In the genomic region with DNA sequence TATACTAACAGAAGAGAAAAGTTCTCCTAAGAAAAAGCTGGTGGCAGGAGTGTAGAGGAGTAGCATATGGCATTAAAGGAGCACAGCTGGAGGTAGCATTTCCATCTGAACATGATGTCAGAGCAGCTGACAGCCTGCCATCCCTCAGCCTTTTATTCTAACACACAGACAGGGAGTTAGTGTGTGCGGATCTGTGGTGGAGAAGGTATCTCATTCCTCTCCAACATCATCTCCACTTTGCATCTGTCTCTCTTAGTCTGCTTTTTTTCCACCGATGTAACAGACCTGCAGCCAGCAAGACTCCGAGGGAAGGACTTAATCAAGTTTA, we compare ENCODE assay signal across 7 mouse cellular contexts. TPM values are rescaled to one million over a fixed set of nuclear protein-coding genes. Genes with fewer than 3 reads are reported as not detected.
A peak's percentile ranks its signal among the peaks of the same experiment; 100 is the strongest.
DNase-seq lines count a peak whose midpoint lies in the region; ATAC-seq and TF ChIP-seq lines count a peak whose summit lies in the region.

No protein-coding gene starts in this region.

- H3K9ac ChIP-seq in hindbrain, embryonic 15.5 days: peak overlapping the region; percentile 74; the same call in 1 of the 2 replicates
- peak overlapping the region; percentile 99 for H3K9ac ChIP-seq in midbrain, embryonic 12.5 days (replicated peaks)

- no peak overlapping the region for H3K27ac ChIP-seq in cortical plate, adult 2 months (ENCODE audit: insufficient read depth, low read length)
- H3K27ac ChIP-seq in hindbrain, embryonic 15.5 days (replicated peaks): peak overlapping the region; percentile 95
- H3K27ac ChIP-seq in midbrain, embryonic 12.5 days (replicated peaks): peak overlapping the region; percentile 100

- WGBS in lung, adult 2 months: 45% methylated on average over 3 of the region's 3 CpGs
- 10% methylated on average over 3 of the region's 3 CpGs for WGBS in hindbrain, embryonic 15.5 days
- 3% methylated on average over 3 of the region's 3 CpGs for WGBS in midbrain, embryonic 12.5 days

- H3K4me2 ChIP-seq in hindbrain, embryonic 15.5 days: peak overlapping the region; percentile 92
- H3K4me2 ChIP-seq in midbrain, embryonic 12.5 days (replicated peaks): peak overlapping the region; percentile 70

- H3K4me3 ChIP-seq in lung, adult 2 months (replicated peaks; ENCODE audit: extremely low read depth, low read depth, low read length): peak overlapping the region; percentile 42
- peak overlapping the region; percentile 96 for H3K4me3 ChIP-seq in cortical plate, adult 2 months (ENCODE audit: insufficient read depth, low read length)
- peak overlapping the region; percentile 93 for H3K4me3 ChIP-seq in hindbrain, embryonic 15.5 days
- H3K4me3 ChIP-seq in midbrain, embryonic 12.5 days: peak overlapping the region; percentile 91

- H3K27me3 ChIP-seq in hindbrain, embryonic 15.5 days: no peaks in the 10 kb centered on the region
- H3K27me3 ChIP-seq in midbrain, embryonic 12.5 days: no peaks in the 10 kb centered on the region

- ATAC-seq in hindbrain, embryonic 15.5 days (ENCODE audit: low FRiP score, low read depth): no peak
- ATAC-seq in midbrain, embryonic 12.5 days (ENCODE audit: low FRiP score, low read depth): no peak
- no peak for ATAC-seq in megakaryocyte-erythroid progenitor cell, adult 5-6 weeks (replicated peaks; ENCODE audit: low FRiP score, low TSS enrichment, poor library complexity, severe bottlenecking)

- no peaks in the 10 kb centered on the region for H3K9me3 ChIP-seq in hindbrain, embryonic 15.5 days
- H3K9me3 ChIP-seq in midbrain, embryonic 12.5 days: no peaks in the 10 kb centered on the region

- no peaks in the 10 kb centered on the region for H3K36me3 ChIP-seq in hindbrain, embryonic 15.5 days
- peaks cover 13% of the 10 kb centered on the region for H3K36me3 ChIP-seq in midbrain, embryonic 12.5 days

- peaks cover 11% of the 10 kb centered on the region for H3K4me1 ChIP-seq in lung, adult 2 months (ENCODE audit: control insufficient read depth, insufficient read depth, low read length)
- H3K4me1 ChIP-seq in cortical plate, adult 2 months (ENCODE audit: control insufficient read depth, insufficient read depth, low read length): peaks cover 3% of the 10 kb centered on the region; the same call in 1 of the 2 replicates
- H3K4me1 ChIP-seq in hindbrain, embryonic 15.5 days (replicated peaks): peaks cover 49% of the 10 kb centered on the region
- peaks cover 57% of the 10 kb centered on the region for H3K4me1 ChIP-seq in midbrain, embryonic 12.5 days

- no peak for TF ChIP-seq CTCF in lung, adult 2 months (IDR thresholded peaks at IDR 0.05; ENCODE audit: insufficient read depth, low read length)
- TF ChIP-seq CTCF in cortical plate, adult 2 months (IDR thresholded peaks at IDR 0.05; ENCODE audit: extremely low read depth, insufficient read depth, low read length): no peak

- TF ChIP-seq POLR2A in lung, adult 2 months (IDR thresholded peaks at IDR 0.05; ENCODE audit: borderline replicate concordance, extremely low read depth, low read depth, low read length): no peak
- TF ChIP-seq POLR2A in cortical plate, adult 2 months (IDR thresholded peaks at IDR 0.05; ENCODE audit: extremely low read depth, insufficient read depth, low read length): peak; percentile 87

- no peak for DNase-seq in lung, adult 2 months
- no peak for DNase-seq in lung, postnatal 4 days
- DNase-seq in thymus, postnatal 10 days (ENCODE audit: low spot score in 2 of 2): no peak

RNA-seq across cellular contexts. Expression of a gene that starts 2.3 kb away (rescaled TPM):
- 10.5 and 18.0 TPM in 2 replicates for polyA plus RNA-seq in lung, adult 2 months (2012; rRNA removed)
- polyA plus RNA-seq in cortical plate, adult 2 months (2012; rRNA removed): 105 and 117 TPM in 2 replicates
- 11.8 and 16.3 TPM in 2 replicates for polyA plus RNA-seq in hindbrain, embryonic 15.5 days (2015; fragmentation: Nextera tagmentation; extraction: Ambion mirVana)
- polyA plus RNA-seq in midbrain, embryonic 12.5 days (2016; fragmentation: Nextera tagmentation; extraction: Ambion mirVana): 11.7 and 11.9 TPM in 2 replicates
- 9.3 and 20.8 TPM in 2 replicates for total RNA-seq in megakaryocyte-erythroid progenitor cell, adult 5-6 weeks (2014; fragmentation: Nextera tagmentation)
- 21.3 and 26.5 TPM in 2 replicates for total RNA-seq in megakaryocyte-erythroid progenitor cell, adult 5-6 weeks (2017)

Comparison
In these comparisons a context has a peak if more than half of its experiments do, and no peak if none do; other contexts are left out.
1. H3K4me3 ChIP-seq: peak in every context shown above with its lines; median percentile 96 in cortical plate, adult 2 months; 93 in hindbrain, embryonic 15.5 days; 91 in midbrain, embryonic 12.5 days; 42 in lung, adult 2 months.